ENCODE assay signal across 8 mouse cellular contexts in genomic region chr9:14866957-14867356, GRCm38 (mm10). TPM values are rescaled to one million over a fixed set of nuclear protein-coding genes. Genes with fewer than 3 reads are reported as not detected.
DNase-seq lines count a peak whose midpoint lies in the region; ATAC-seq and TF ChIP-seq lines count a peak whose summit lies in the region.

No protein-coding gene starts in this region.

- peak; percentile 44; the same call in 1 of the 2 replicates for ATAC-seq in embryonic facial prominence, embryonic 14.5 days (ENCODE audit: low read depth)
- peak; percentile 87 for ATAC-seq in inflammation-experienced regulatory T-cells, adult 6 months
- ATAC-seq in limb, embryonic 14.5 days (ENCODE audit: low FRiP score, low read depth), result peak; percentile 27; the same call in 1 of the 2 replicates
- peak; percentile 41; the same call in 1 of the 2 replicates for ATAC-seq in neural tube, embryonic 13.5 days (ENCODE audit: low read depth)

- no peak overlapping the region for H3K4me3 ChIP-seq in embryonic facial prominence, embryonic 14.5 days (ENCODE audit: low read depth, low read length)
- H3K4me3 ChIP-seq in limb, embryonic 14.5 days (replicated peaks; ENCODE audit: low read length), result no peak overlapping the region
- H3K4me3 ChIP-seq in neural tube, embryonic 13.5 days, result no peak overlapping the region

- H3K36me3 ChIP-seq in embryonic facial prominence, embryonic 14.5 days (ENCODE audit: control insufficient read depth, insufficient read depth, low read length), result no peaks in the 10 kb centered on the region
- no peaks in the 10 kb centered on the region for H3K36me3 ChIP-seq in limb, embryonic 14.5 days (ENCODE audit: control insufficient read depth, insufficient read depth, low read length)
- H3K36me3 ChIP-seq in neural tube, embryonic 13.5 days, result no peaks in the 10 kb centered on the region

- 26% methylated on average over 7 of the region's 7 CpGs for WGBS in embryonic facial prominence, embryonic 14.5 days
- 35% methylated on average over 7 of the region's 7 CpGs for WGBS in limb, embryonic 14.5 days
- WGBS in neural tube, embryonic 13.5 days, result 41% methylated on average over 7 of the region's 7 CpGs

- no peak overlapping the region for H3K9ac ChIP-seq in embryonic facial prominence, embryonic 14.5 days (ENCODE audit: low read depth, low read length)
- H3K9ac ChIP-seq in limb, embryonic 14.5 days (ENCODE audit: low read depth, low read length, severe bottlenecking), result no peak overlapping the region
- no peak overlapping the region for H3K9ac ChIP-seq in neural tube, embryonic 13.5 days

- H3K9me3 ChIP-seq in embryonic facial prominence, embryonic 14.5 days (ENCODE audit: control insufficient read depth, low read length), result no peaks in the 10 kb centered on the region
- no peaks in the 10 kb centered on the region for H3K9me3 ChIP-seq in limb, embryonic 14.5 days (ENCODE audit: control insufficient read depth, low read length)
- no peaks in the 10 kb centered on the region for H3K9me3 ChIP-seq in neural tube, embryonic 13.5 days

- no peaks in the 10 kb centered on the region for H3K4me1 ChIP-seq in embryonic facial prominence, embryonic 14.5 days (ENCODE audit: control insufficient read depth, insufficient read depth, low read length)
- H3K4me1 ChIP-seq in limb, embryonic 14.5 days (ENCODE audit: control insufficient read depth, insufficient read depth, low read length), result no peaks in the 10 kb centered on the region
- peaks cover 5% of the 10 kb centered on the region for H3K4me1 ChIP-seq in neural tube, embryonic 13.5 days (replicated peaks)

- no peak overlapping the region for H3K27ac ChIP-seq in embryonic facial prominence, embryonic 14.5 days (replicated peaks; ENCODE audit: low read depth, low read length)
- no peak overlapping the region for H3K27ac ChIP-seq in limb, embryonic 14.5 days (replicated peaks; ENCODE audit: low read depth, low read length)
- no peak overlapping the region for H3K27ac ChIP-seq in neural tube, embryonic 13.5 days (replicated peaks)

- H3K4me2 ChIP-seq in embryonic facial prominence, embryonic 14.5 days (ENCODE audit: low read depth, low read length), result no peak overlapping the region
- H3K4me2 ChIP-seq in limb, embryonic 14.5 days (replicated peaks; ENCODE audit: low read depth, low read length, severe bottlenecking), result no peak overlapping the region
- no peak overlapping the region for H3K4me2 ChIP-seq in neural tube, embryonic 13.5 days

- no peak for TF ChIP-seq POLR2A in limb, embryonic 14.5 days (IDR thresholded peaks at IDR 0.05; ENCODE audit: borderline replicate concordance, extremely low read depth, insufficient read depth, insufficient read length)

- peaks cover 3% of the 10 kb centered on the region; the same call in 1 of the 2 replicates for H3K27me3 ChIP-seq in embryonic facial prominence, embryonic 14.5 days (replicated peaks; ENCODE audit: control insufficient read depth, insufficient read depth, low read length)
- no peaks in the 10 kb centered on the region for H3K27me3 ChIP-seq in limb, embryonic 14.5 days (ENCODE audit: control insufficient read depth, insufficient read depth, low read length)
- peaks cover 9% of the 10 kb centered on the region for H3K27me3 ChIP-seq in neural tube, embryonic 13.5 days

- peak; percentile 69 for DNase-seq in heart, adult 11 months
- no peak for DNase-seq in heart, adult 9 months (ENCODE audit: low spot score in 2 of 2)
- peak; percentile 66 for DNase-seq in ES-CJ7 (ENCODE audit: low read depth, low spot score)
- DNase-seq in embryonic facial prominence, embryonic 14.5 days (ENCODE audit: low spot score), result peak; percentile 55
- no peak for DNase-seq in limb, embryonic 14.5 days (ENCODE audit: low spot score)
- DNase-seq in thymus, postnatal 14 days, result peak; percentile 84

RNA-seq across cellular contexts. Expression of gene Gpr83, which starts 6.9 kb away (rescaled TPM):
- polyA plus RNA-seq in embryonic facial prominence, embryonic 14.5 days (2014; fragmentation: Nextera tagmentation; extraction: Ambion mirVana), result 3.2 and 4.4 TPM in 2 replicates
- polyA plus RNA-seq in inflammation-experienced regulatory T-cells, adult 6 months (2017; shearing (Covaris generic)), result 100 to 1,000 TPM in 1 of 3 experiments, 10 to 100 TPM in 1, 1 to 10 TPM in 1; 1.2 to 109 (median 83.0) TPM
- 4.5 and 6.4 TPM in 2 replicates for polyA plus RNA-seq in limb, embryonic 14.5 days (2012; rRNA removed)
- polyA plus RNA-seq in limb, embryonic 14.5 days (2014; fragmentation: Nextera tagmentation; extraction: Ambion mirVana), result 4.0 and 4.8 TPM in 2 replicates
- 0.43 and 0.55 TPM in 2 replicates for polyA plus RNA-seq in neural tube, embryonic 13.5 days (2015; fragmentation: Nextera tagmentation; extraction: Ambion mirVana)

RNA-seq across cellular contexts. Expression of gene Izumo1r, which starts 36.8 kb away (rescaled TPM):
- polyA plus RNA-seq in embryonic facial prominence, embryonic 14.5 days (2014; fragmentation: Nextera tagmentation; extraction: Ambion mirVana), result 0.26 and 0.51 TPM in 2 replicates
- 1,000 to 10,000 TPM in 2 of 3 experiments, 100 to 1,000 TPM in 1; 294 to 1,489 (median 1,424) TPM for polyA plus RNA-seq in inflammation-experienced regulatory T-cells, adult 6 months (2017; shearing (Covaris generic))
- 1.1 and 1.6 TPM in 2 replicates for polyA plus RNA-seq in limb, embryonic 14.5 days (2012; rRNA removed)
- polyA plus RNA-seq in limb, embryonic 14.5 days (2014; fragmentation: Nextera tagmentation; extraction: Ambion mirVana), result 0.43 TPM in 1 of 2 replicates, not detected in the other
- polyA plus RNA-seq in neural tube, embryonic 13.5 days (2015; fragmentation: Nextera tagmentation; extraction: Ambion mirVana), result not detected in 2 replicates

Comparison
In these comparisons a context has a peak if more than half of its experiments do, and no peak if none do; other contexts are left out.
1. DNase-seq: peak in heart, adult 11 months (single experiment), ES-CJ7 (single experiment), embryonic facial prominence, embryonic 14.5 days (single experiment) and thymus, postnatal 14 days (single experiment); none in heart, adult 9 months (0 of 2) and limb, embryonic 14.5 days (single experiment).
2. ATAC-seq: peak in every context shown above with its lines; median percentile 87 in inflammation-experienced regulatory T-cells, adult 6 months; 44 in embryonic facial prominence, embryonic 14.5 days; 41 in neural tube, embryonic 13.5 days; 27 in limb, embryonic 14.5 days.
3. RNA of gene Izumo1r, which starts 36.8 kb away (polyA plus RNA-seq): 294 to 1,489 TPM in inflammation-experienced regulatory T-cells, adult 6 months; 0.43 to 1.6 TPM in limb, embryonic 14.5 days, 0.26 to 0.51 TPM in embryonic facial prominence, embryonic 14.5 days and not detected in neural tube, embryonic 13.5 days; every median in the first group is over 100 times any median in the second.